Mouse (Mus musculus): Measurements from ENCODE around the gene Chad. TPM values are rescaled to one million over a fixed set of nuclear protein-coding genes. Genes with fewer than 3 reads are reported as not detected.

Gene Chad
- polyA plus RNA-seq, 1 experiment = 0.10 TPM

- Histone ChIP-seq H3ac (ENCODE audit: control insufficient read depth, insufficient read length) (no peak overlapping the region), H3K36me3 (ENCODE audit: control insufficient read depth, insufficient read depth) (no peaks in the 10 kb centered on the region), H3K4me3 (no peak overlapping the region), H3K4me2 (ENCODE audit: low read depth) (no peak overlapping the region), H3K79me2 (ENCODE audit: control insufficient read depth, insufficient read depth) (no peaks in the 10 kb centered on the region), H3K27me3 (ENCODE audit: control insufficient read depth, insufficient read depth, insufficient read length) (no peaks in the 10 kb centered on the region)
- TF ChIP-seq POLR2A (IDR thresholded peaks at IDR 0.05; ENCODE audit: insufficient read length, low read depth) (no peak), POLR2AphosphoS2 (IDR thresholded peaks at IDR 0.05; ENCODE audit: insufficient read length, low read depth) (no peak), CEBPB (IDR thresholded peaks at IDR 0.05; ENCODE audit: insufficient read depth, poor library complexity, severe bottlenecking) (no peak), USF1 (IDR thresholded peaks at IDR 0.05; ENCODE audit: low read depth) (no peak), E2F4 (IDR thresholded peaks at IDR 0.05; ENCODE audit: insufficient read depth) (no peak), TCF3 (IDR thresholded peaks at IDR 0.05; ENCODE audit: insufficient read length, low read depth) (no peak), TCF12 (IDR thresholded peaks at IDR 0.05; ENCODE audit: insufficient read depth, poor library complexity, severe bottlenecking) (no peak), MAX (IDR thresholded peaks at IDR 0.05; ENCODE audit: low read depth) (no peak), SRF (IDR thresholded peaks at IDR 0.05; ENCODE audit: control insufficient read depth, insufficient read length, low read depth) (no peak), MYOG (IDR thresholded peaks at IDR 0.05; ENCODE audit: control insufficient read depth in 1 of 3, insufficient read depth in 1 of 3, insufficient read length in 2 of 3, low read depth in 2 of 3) (no peak), MYOD1 (IDR thresholded peaks at IDR 0.05; ENCODE audit: control insufficient read depth in 1 of 3, insufficient read length in 2 of 3, low read depth in 2 of 3) (no peak), REST (IDR thresholded peaks at IDR 0.05; ENCODE audit: insufficient read depth, insufficient read length) (no peak)
Measured at GRCm38 (mm10) chr11:94570612-94571011, 5.8 kb downstream of the Chad start.

GRCm38 (mm10) chr11:94571850-94572249 is 7.0 kb downstream of the Chad start:
- no peak overlapping the region for H3K4me3 ChIP-seq
- H3K27me3 ChIP-seq (ENCODE audit: control insufficient read depth, insufficient read depth, insufficient read length) = no peaks in the 10 kb centered on the region

GRCm38 (mm10) chr11:94574560-94574959 is 9.7 kb downstream of the Chad start:
- Histone ChIP-seq H3ac (ENCODE audit: control insufficient read depth, insufficient read length) (no peak overlapping the region), H3K4me3 (no peak overlapping the region), H3K79me2 (ENCODE audit: control insufficient read depth, insufficient read depth) (no peaks in the 10 kb centered on the region), H3K27me3 (ENCODE audit: control insufficient read depth, insufficient read depth, insufficient read length) (no peaks in the 10 kb centered on the region), H3K4me2 (ENCODE audit: low read depth) (no peak overlapping the region), H3K36me3 (ENCODE audit: control insufficient read depth, insufficient read depth) (no peaks in the 10 kb centered on the region)
- TF ChIP-seq TCF3 (IDR thresholded peaks at IDR 0.05; ENCODE audit: insufficient read length, low read depth) (no peak), USF1 (IDR thresholded peaks at IDR 0.05; ENCODE audit: low read depth) (no peak), E2F4 (IDR thresholded peaks at IDR 0.05; ENCODE audit: insufficient read depth) (no peak), POLR2AphosphoS2 (IDR thresholded peaks at IDR 0.05; ENCODE audit: insufficient read length, low read depth) (no peak), POLR2A (IDR thresholded peaks at IDR 0.05; ENCODE audit: insufficient read length, low read depth) (no peak), MYOD1 (IDR thresholded peaks at IDR 0.05; ENCODE audit: control insufficient read depth in 1 of 3, insufficient read length in 2 of 3, low read depth in 2 of 3) (no peak), CEBPB (IDR thresholded peaks at IDR 0.05; ENCODE audit: insufficient read depth, poor library complexity, severe bottlenecking) (no peak), REST (IDR thresholded peaks at IDR 0.05; ENCODE audit: insufficient read depth, insufficient read length) (no peak), MYOG (IDR thresholded peaks at IDR 0.05; ENCODE audit: control insufficient read depth in 1 of 3, insufficient read depth in 1 of 3, insufficient read length in 2 of 3, low read depth in 2 of 3) (no peak), SRF (IDR thresholded peaks at IDR 0.05; ENCODE audit: control insufficient read depth, insufficient read length, low read depth) (no peak), TCF12 (IDR thresholded peaks at IDR 0.05; ENCODE audit: insufficient read depth, poor library complexity, severe bottlenecking) (no peak), MAX (IDR thresholded peaks at IDR 0.05; ENCODE audit: low read depth) (no peak)

More at GRCm38 (mm10) chr11:94571850-94572249, 7.0 kb downstream of the Chad start:
- Histone ChIP-seq H3ac (ENCODE audit: control insufficient read depth, insufficient read length) (no peak overlapping the region), H3K4me2 (ENCODE audit: low read depth) (no peak overlapping the region), H3K36me3 (ENCODE audit: control insufficient read depth, insufficient read depth) (no peaks in the 10 kb centered on the region), H3K79me2 (ENCODE audit: control insufficient read depth, insufficient read depth) (no peaks in the 10 kb centered on the region)
- no peak for TF ChIP-seq TCF12 (IDR thresholded peaks at IDR 0.05; ENCODE audit: insufficient read depth, poor library complexity, severe bottlenecking)
- TF ChIP-seq CEBPB (IDR thresholded peaks at IDR 0.05; ENCODE audit: insufficient read depth, poor library complexity, severe bottlenecking) = no peak
- no peak for TF ChIP-seq SRF (IDR thresholded peaks at IDR 0.05; ENCODE audit: control insufficient read depth, insufficient read length, low read depth)
- no peak for TF ChIP-seq POLR2AphosphoS2 (IDR thresholded peaks at IDR 0.05; ENCODE audit: insufficient read length, low read depth)
- no peak for TF ChIP-seq POLR2A (IDR thresholded peaks at IDR 0.05; ENCODE audit: insufficient read length, low read depth)
- TF ChIP-seq MAX (IDR thresholded peaks at IDR 0.05; ENCODE audit: low read depth) = no peak
- no peak for TF ChIP-seq MYOG (IDR thresholded peaks at IDR 0.05; ENCODE audit: control insufficient read depth in 1 of 3, insufficient read depth in 1 of 3, insufficient read length in 2 of 3, low read depth in 2 of 3)
- no peak for TF ChIP-seq E2F4 (IDR thresholded peaks at IDR 0.05; ENCODE audit: insufficient read depth)
- no peak for TF ChIP-seq TCF3 (IDR thresholded peaks at IDR 0.05; ENCODE audit: insufficient read length, low read depth)
- TF ChIP-seq REST (IDR thresholded peaks at IDR 0.05; ENCODE audit: insufficient read depth, insufficient read length) = no peak
- no peak for TF ChIP-seq MYOD1 (IDR thresholded peaks at IDR 0.05; ENCODE audit: control insufficient read depth in 1 of 3, insufficient read length in 2 of 3, low read depth in 2 of 3)
- no peak for TF ChIP-seq USF1 (IDR thresholded peaks at IDR 0.05; ENCODE audit: low read depth)

- H3K27me3 ChIP-seq (ENCODE audit: control insufficient read depth, insufficient read depth, insufficient read length) = no peaks in the 10 kb centered on the region
- TF ChIP-seq MYOG (IDR thresholded peaks at IDR 0.05; ENCODE audit: control insufficient read depth in 1 of 3, insufficient read depth in 1 of 3, insufficient read length in 2 of 3, low read depth in 2 of 3) (no peak), MYOD1 (IDR thresholded peaks at IDR 0.05; ENCODE audit: control insufficient read depth in 1 of 3, insufficient read length in 2 of 3, low read depth in 2 of 3) (no peak)
- no peak overlapping the region for H3K4me3 ChIP-seq
- H3ac ChIP-seq (ENCODE audit: control insufficient read depth, insufficient read length) = no peak overlapping the region
- no peaks in the 10 kb centered on the region for H3K79me2 ChIP-seq (ENCODE audit: control insufficient read depth, insufficient read depth)
- H3K36me3 ChIP-seq (ENCODE audit: control insufficient read depth, insufficient read depth) = no peaks in the 10 kb centered on the region
- no peak overlapping the region for H3K4me2 ChIP-seq (ENCODE audit: low read depth)
Measured at GRCm38 (mm10) chr11:94575036-94575435, 10.2 kb downstream of the Chad start.

- no peak overlapping the region for H3K4me3 ChIP-seq
- H3K4me2 ChIP-seq (ENCODE audit: low read depth) = no peak overlapping the region
- H3K27me3 ChIP-seq (ENCODE audit: control insufficient read depth, insufficient read depth, insufficient read length) = no peaks in the 10 kb centered on the region
- H3K36me3 ChIP-seq (ENCODE audit: control insufficient read depth, insufficient read depth) = no peaks in the 10 kb centered on the region
- H3ac ChIP-seq (ENCODE audit: control insufficient read depth, insufficient read length) = no peak overlapping the region
- TF ChIP-seq REST (IDR thresholded peaks at IDR 0.05; ENCODE audit: insufficient read depth, insufficient read length) (no peak), SRF (IDR thresholded peaks at IDR 0.05; ENCODE audit: control insufficient read depth, insufficient read length, low read depth) (no peak), TCF12 (IDR thresholded peaks at IDR 0.05; ENCODE audit: insufficient read depth, poor library complexity, severe bottlenecking) (no peak), E2F4 (IDR thresholded peaks at IDR 0.05; ENCODE audit: insufficient read depth) (no peak), POLR2AphosphoS2 (IDR thresholded peaks at IDR 0.05; ENCODE audit: insufficient read length, low read depth) (no peak), CEBPB (IDR thresholded peaks at IDR 0.05; ENCODE audit: insufficient read depth, poor library complexity, severe bottlenecking) (no peak), USF1 (IDR thresholded peaks at IDR 0.05; ENCODE audit: low read depth) (no peak), MYOG (IDR thresholded peaks at IDR 0.05; ENCODE audit: control insufficient read depth in 1 of 3, insufficient read depth in 1 of 3, insufficient read length in 2 of 3, low read depth in 2 of 3) (no peak), TCF3 (IDR thresholded peaks at IDR 0.05; ENCODE audit: insufficient read length, low read depth) (no peak), MAX (IDR thresholded peaks at IDR 0.05; ENCODE audit: low read depth) (no peak), POLR2A (IDR thresholded peaks at IDR 0.05; ENCODE audit: insufficient read length, low read depth) (no peak), MYOD1 (IDR thresholded peaks at IDR 0.05; ENCODE audit: control insufficient read depth in 1 of 3, insufficient read length in 2 of 3, low read depth in 2 of 3) (no peak)
- no peaks in the 10 kb centered on the region for H3K79me2 ChIP-seq (ENCODE audit: control insufficient read depth, insufficient read depth)
Measured at GRCm38 (mm10) chr11:94576361-94576760, 11.5 kb downstream of the Chad start.

All from myocyte (in vitro differentiated cells).